Mouse (Mus musculus): ENCODE measurements at regions not wholly inside any gene's neighbourhood (a gene's known extent, or its start where the extent isn't known, plus 50 kb on each side); places are given as distances from the start of the nearest gene placed in this dataset.

- DNase-seq (ENCODE audit: low read depth, low spot score) = no peak
These were observed 531.1 kb downstream of the Gm11232 start for GRCm38 (mm10) chr4:71226653-71227052.

- no peak for DNase-seq (ENCODE audit: low read depth, low spot score)
These were observed 539.7 kb downstream of the Gm11232 start for GRCm38 (mm10) chr4:71218060-71218459.

- DNase-seq (ENCODE audit: low read depth, low spot score) = no peak
These were observed 570.0 kb downstream of the Gm11232 start for GRCm38 (mm10) chr4:71187801-71188200.

DNA sequence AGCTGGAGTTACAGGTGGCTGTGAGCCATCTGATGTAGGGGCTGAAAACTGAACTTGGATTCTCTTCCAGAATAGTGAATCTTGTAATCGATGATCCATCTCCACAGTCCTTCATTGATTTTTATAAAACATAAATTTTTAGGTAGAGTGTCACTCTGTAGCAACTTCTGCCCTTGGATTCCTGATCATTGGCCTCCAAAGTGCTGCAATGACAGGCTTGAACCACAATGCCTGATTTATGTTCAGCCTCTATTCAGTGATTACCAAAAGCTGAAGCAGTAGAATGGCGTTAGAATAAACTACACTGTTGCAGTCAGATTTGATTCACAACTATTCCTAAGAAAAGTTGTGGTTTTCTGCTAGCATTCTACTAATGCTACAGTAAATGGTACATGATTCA, 580.1 kb downstream of the Gm11232 start:
- DNase-seq (ENCODE audit: low read depth, low spot score) = no peak

- no peak for DNase-seq (ENCODE audit: low read depth, low spot score)
These were observed 592.0 kb downstream of the Gm11232 start for GRCm38 (mm10) chr4:71165802-71166201.

DNA sequence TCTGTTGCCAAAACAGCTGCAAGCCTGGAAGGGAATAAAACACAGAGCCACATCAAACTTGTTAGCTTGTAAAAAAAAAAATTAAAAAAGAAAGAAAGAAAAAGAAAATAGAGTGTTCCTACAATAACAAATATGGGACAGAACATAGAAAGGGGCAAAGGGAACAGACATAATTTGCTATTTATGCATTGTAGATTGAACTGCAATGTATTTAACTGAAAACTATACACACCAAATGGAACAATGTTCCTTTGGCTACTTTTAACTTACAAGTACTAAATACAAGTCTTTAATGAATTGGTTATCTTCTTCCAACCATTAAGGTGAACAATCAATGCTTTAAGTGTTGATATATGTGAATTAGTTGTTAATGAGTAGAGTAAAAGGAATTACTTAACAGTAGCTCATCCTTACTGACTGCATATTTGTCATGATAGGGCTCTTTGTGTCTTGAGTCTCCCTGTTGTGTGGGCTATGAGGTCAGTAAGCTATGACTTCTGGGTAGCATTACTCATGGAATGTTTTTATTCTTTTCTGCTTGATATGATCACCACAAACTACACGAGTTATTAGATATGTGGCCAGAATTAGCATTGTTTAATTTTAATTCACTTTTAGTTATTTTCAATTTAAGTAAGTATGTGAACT, 597.0 kb upstream of the Megf9 start:
- DNase-seq (ENCODE audit: low read depth, low spot score) = no peak

GRCm38 (mm10) chr4:71130946-71131669, 596.3 kb upstream of the Megf9 start:
- DNase-seq (ENCODE audit: low read depth, low spot score) = no peak

DNA sequence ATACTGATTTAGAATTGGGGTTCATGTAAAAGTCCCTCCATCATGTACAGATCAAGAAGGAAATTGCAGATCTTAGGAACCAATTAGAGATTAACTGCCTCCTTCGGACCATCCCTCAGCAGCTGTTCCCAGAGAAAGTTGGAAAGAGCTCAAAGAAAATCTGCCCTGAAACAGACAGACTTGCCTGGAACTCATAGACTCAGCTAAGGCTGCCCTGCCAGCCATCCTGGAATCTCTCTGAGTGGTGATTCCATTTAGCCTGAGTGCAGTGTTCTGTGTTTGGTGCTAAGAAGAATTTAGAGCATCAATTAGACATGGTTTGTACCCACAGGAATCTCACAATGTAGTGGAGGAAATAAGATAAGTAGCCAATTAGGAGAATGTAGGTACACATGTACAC, 594.5 kb upstream of the Megf9 start:
- no peak for DNase-seq (ENCODE audit: low read depth, low spot score)
